Mouse (Mus musculus) embryonic fibroblast, embryonic 13.5 days (primary cell): ENCODE measurements around the gene Ybx3. TPM values are rescaled to one million over a fixed set of nuclear protein-coding genes. Genes with fewer than 3 reads are reported as not detected.

ENCODE experiments used
- H3K27ac ChIP-seq: 2 replicates; pipeline ENCODE4 v1.5.1; 2012; ENCODE audit warnings: low read length, control low read depth, inconsistent platforms; ENCODE audit not compliant: insufficient read depth
- H3K4me1 ChIP-seq: 2 replicates; pipeline ENCODE4 v1.6.1; 2011; ENCODE audit warnings: low read length; ENCODE audit not compliant: control insufficient read depth, insufficient read depth
- H3K4me3 ChIP-seq: 2 replicates; pipeline ENCODE4 v1.5.1; 2011; ENCODE audit warnings: mild to moderate bottlenecking, control low read depth, low read length; ENCODE audit not compliant: insufficient read depth
- CTCF ChIP-seq: IDR thresholded peaks from 2 replicates; pipeline ENCODE4 v1.5.1; 2011; ENCODE audit warnings: mild to moderate bottlenecking, control low read depth, low read length, moderate library complexity, borderline replicate concordance; ENCODE audit not compliant: insufficient read depth
- POLR2A ChIP-seq: IDR thresholded peaks from 2 replicates; pipeline ENCODE4 v1.6.1; 2011; ENCODE audit warnings: low read depth, mild to moderate bottlenecking, control low read depth, low read length, moderate library complexity
- polyA plus RNA-seq: library from polyadenylated mRNA; stranded (reverse); fragments of >200 nt; gene quantifications from 2 replicates; pipeline ENCODE4 v1.2.4, GENCODE M21; 2011; ENCODE audit warnings: low read depth; ENCODE audit not compliant: missing spikeins, insufficient read length

Gene Ybx3
- polyA plus RNA-seq, 1 experiment = 262 TPM

GRCm38 (mm10) chr6:131405896-131406295 lies 17.6 kb upstream of the Ybx3 start:
- TF ChIP-seq CTCF (no peak), POLR2A (no peak)
- no peak overlapping the region for H3K27ac ChIP-seq
- H3K4me3 ChIP-seq = no peak overlapping the region
- H3K4me1 ChIP-seq = peaks cover 4% of the 10 kb centered on the region; the same call in 1 of the 2 replicates

DNA sequence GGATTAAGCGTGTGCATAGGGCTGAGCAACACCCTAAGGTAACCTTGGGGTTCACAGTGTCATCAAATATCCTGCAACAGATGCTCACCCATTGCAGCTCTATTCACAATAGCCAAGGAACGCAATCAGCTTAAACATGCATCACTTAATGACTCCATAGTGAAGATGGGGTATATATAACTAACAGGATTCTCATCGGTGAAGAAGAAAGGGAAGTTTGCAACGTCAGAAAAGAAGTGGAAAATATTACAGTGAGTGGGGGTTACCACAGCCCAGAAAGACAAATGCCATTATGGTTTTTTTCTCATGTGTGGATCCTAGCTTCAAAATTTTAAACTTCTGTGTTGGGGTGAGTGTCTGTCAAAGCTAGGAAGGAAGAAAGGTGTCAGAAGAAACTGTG lies 16.9 kb upstream of the Ybx3 start:
- Histone ChIP-seq H3K4me3 (no peak overlapping the region), H3K4me1 (peaks cover 4% of the 10 kb centered on the region; the same call in 1 of the 2 replicates), H3K27ac (no peak overlapping the region)
- TF ChIP-seq POLR2A = no peak
- no peak for TF ChIP-seq CTCF

DNA sequence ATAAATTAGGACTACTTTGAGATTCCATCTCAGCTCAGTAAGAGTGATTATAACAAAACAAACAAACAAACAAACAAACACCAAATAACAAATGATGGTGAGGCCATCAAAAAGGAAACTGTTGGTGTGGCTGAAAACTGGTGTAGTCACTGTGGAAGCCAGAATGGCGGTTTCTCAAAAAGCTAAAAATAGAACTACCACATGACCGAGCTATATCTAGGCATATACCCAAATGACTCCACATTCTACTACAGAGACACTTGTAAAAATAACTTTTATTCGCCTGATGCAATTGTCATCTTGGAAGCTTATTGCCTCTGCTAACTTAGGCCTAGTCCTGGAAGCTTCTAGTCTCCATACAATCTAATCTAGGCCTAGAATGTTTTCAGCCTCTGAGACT lies 16.0 kb upstream of the Ybx3 start:
- Histone ChIP-seq H3K27ac (no peak overlapping the region), H3K4me1 (peaks cover 4% of the 10 kb centered on the region; the same call in 1 of the 2 replicates), H3K4me3 (no peak overlapping the region)
- TF ChIP-seq POLR2A (no peak), CTCF (no peak)

GRCm38 (mm10) chr6:131403036-131403435 lies 14.8 kb upstream of the Ybx3 start:
- Histone ChIP-seq H3K4me1 (peaks cover 4% of the 10 kb centered on the region; the same call in 1 of the 2 replicates), H3K27ac (peak overlapping the region; percentile 42; the same call in 1 of the 2 replicates), H3K4me3 (no peak overlapping the region)
- no peak for TF ChIP-seq POLR2A
- TF ChIP-seq CTCF = no peak

DNA sequence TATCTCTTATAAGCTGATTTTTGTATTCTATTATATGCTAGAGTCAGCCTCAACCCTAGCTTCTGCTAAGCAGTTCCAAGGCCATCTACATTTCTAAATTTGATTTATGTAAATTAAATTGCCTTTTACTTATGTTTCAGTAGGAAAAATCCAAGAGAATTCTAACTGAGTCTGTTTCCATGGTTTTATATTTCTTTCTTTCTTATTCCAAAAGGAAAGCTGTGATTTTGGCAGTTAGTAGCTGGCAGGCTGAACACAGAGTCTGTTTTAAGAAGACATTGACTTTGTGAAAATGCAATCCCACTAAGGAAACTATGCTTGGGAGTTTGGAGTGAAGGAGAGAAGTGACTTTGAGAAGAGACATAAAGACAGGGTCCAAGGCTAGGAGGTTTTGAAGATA lies 14.3 kb upstream of the Ybx3 start:
- H3K27ac ChIP-seq = peak overlapping the region; percentile 42; the same call in 1 of the 2 replicates
- peaks cover 4% of the 10 kb centered on the region; the same call in 1 of the 2 replicates for H3K4me1 ChIP-seq
- no peak overlapping the region for H3K4me3 ChIP-seq
- TF ChIP-seq POLR2A = no peak
- TF ChIP-seq CTCF = no peak

- TF ChIP-seq CTCF = no peak
- TF ChIP-seq POLR2A = no peak
Observed at GRCm38 (mm10) chr6:131401259-131401658, 13.0 kb upstream of the Ybx3 start.

GRCm38 (mm10) chr6:131396650-131397049 lies 8.4 kb upstream of the Ybx3 start:
- no peak overlapping the region for H3K4me3 ChIP-seq
- H3K27ac ChIP-seq = no peak overlapping the region
- no peaks in the 10 kb centered on the region for H3K4me1 ChIP-seq
- TF ChIP-seq CTCF (no peak), POLR2A (no peak)

More at GRCm38 (mm10) chr6:131401259-131401658, 13.0 kb upstream of the Ybx3 start:
- Histone ChIP-seq H3K4me1 (peaks cover 4% of the 10 kb centered on the region; the same call in 1 of the 2 replicates), H3K27ac (no peak overlapping the region), H3K4me3 (no peak overlapping the region)

- Histone ChIP-seq H3K4me1 (no peaks in the 10 kb centered on the region), H3K4me3 (no peak overlapping the region), H3K27ac (no peak overlapping the region)
- TF ChIP-seq CTCF (no peak), POLR2A (no peak)
Observed at GRCm38 (mm10) chr6:131393873-131394660, 5.8 kb upstream of the Ybx3 start.

- peaks cover 4% of the 10 kb centered on the region for H3K4me1 ChIP-seq
- H3K4me3 ChIP-seq = peak overlapping the region; percentile 93
- H3K27ac ChIP-seq = peak overlapping the region; percentile 63
- TF ChIP-seq CTCF (no peak), POLR2A (peak; percentile 40)
Observed at GRCm38 (mm10) chr6:131387221-131388039, 846 bp downstream of the Ybx3 start.

DNA sequence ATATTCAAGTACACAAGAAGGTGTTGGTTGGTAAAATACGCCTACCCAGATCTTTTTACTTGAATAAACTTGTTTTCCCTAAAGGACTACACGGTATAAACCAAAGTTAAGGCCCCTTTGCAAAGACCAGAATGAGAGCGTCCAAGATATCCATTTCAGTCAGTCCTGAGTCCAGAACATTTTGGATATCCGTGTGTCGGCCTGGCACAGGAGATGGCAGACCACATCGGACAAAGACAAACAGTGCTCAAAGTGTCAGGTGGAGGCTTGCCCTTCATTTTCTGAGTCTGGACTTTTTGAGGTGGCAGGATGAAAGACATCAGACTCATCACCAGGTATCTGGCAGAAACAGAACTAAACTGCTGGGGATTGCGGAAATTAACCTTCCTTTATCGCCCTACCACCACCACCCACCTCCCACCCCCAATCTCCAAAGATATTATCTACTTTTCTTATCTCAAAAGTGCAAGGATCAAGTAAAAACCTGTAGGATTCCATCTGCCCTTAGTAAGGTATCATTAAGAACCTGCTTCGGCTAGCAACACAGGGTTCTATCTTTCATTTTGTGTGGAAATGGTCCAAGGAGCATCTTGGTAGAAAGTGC lies 1.8 kb downstream of the Ybx3 start:
- Histone ChIP-seq H3K27ac (0 out of 2 replicates have a peak overlapping the region, but pooled peaks have one; percentile 63), H3K4me3 (peak overlapping the region; percentile 93), H3K4me1 (peaks cover 4% of the 10 kb centered on the region)

More for the DNA sequence above, 1.8 kb downstream of the Ybx3 start:
- TF ChIP-seq CTCF (no peak), POLR2A (no peak)
